In genomic region chr2:165994341-165994740, GRCm38 (mm10) we compare ENCODE assay signal across 9 mouse cellular contexts. TPM values are rescaled to one million over a fixed set of nuclear protein-coding genes. Genes with fewer than 3 reads are reported as not detected.
DNase-seq lines count a peak whose midpoint lies in the region; ATAC-seq and TF ChIP-seq lines count a peak whose summit lies in the region.
"Had no signal": no experiment of that assay in that cellular context is flagged by ENCODE, and none has a peak within 500 bp of the region (broad histone marks: within the 10 kb centered on the region; RNA-seq: fewer than 3 reads in every experiment).

No protein-coding gene starts in this region.

- no peak overlapping the region for H3K27ac ChIP-seq in kidney, postnatal 0 days
- H3K27ac ChIP-seq in MEL (ENCODE audit: control insufficient read depth, low read depth, low read length) = no peak overlapping the region
- no peak overlapping the region for H3K27ac ChIP-seq in embryonic facial prominence, embryonic 13.5 days
- H3K27ac ChIP-seq in midbrain, embryonic 15.5 days = no peak overlapping the region

- no peak overlapping the region for H3K9ac ChIP-seq in kidney, postnatal 0 days (ENCODE audit: low read depth, low read length)
- no peak overlapping the region for H3K9ac ChIP-seq in MEL (ENCODE audit: control insufficient read depth, low read depth, low read length, poor library complexity, severe bottlenecking)
- no peak overlapping the region for H3K9ac ChIP-seq in embryonic facial prominence, embryonic 13.5 days
- no peak overlapping the region for H3K9ac ChIP-seq in midbrain, embryonic 15.5 days

- TF ChIP-seq RAD21 in MEL (IDR thresholded peaks at IDR 0.05; ENCODE audit: low read depth, low read length) = peak; percentile 25

- H3K4me3 ChIP-seq in kidney, postnatal 0 days (replicated peaks; ENCODE audit: low read depth, low read length) = no peak overlapping the region
- no peak overlapping the region for H3K4me3 ChIP-seq in MEL (ENCODE audit: control insufficient read depth in 1 of 2, insufficient read depth in 1 of 2, low read depth in 2 of 2, low read length in 2 of 2)
- no peak overlapping the region for H3K4me3 ChIP-seq in embryonic facial prominence, embryonic 13.5 days
- H3K4me3 ChIP-seq in midbrain, embryonic 15.5 days = peak overlapping the region; percentile 99; the same call in 1 of the 2 replicates

- no peak for DNase-seq in kidney, postnatal 0 days (ENCODE audit: low spot score)
- DNase-seq in kidney, postnatal 25 days = no peak
- no peak for DNase-seq in MEL (ENCODE audit: low read depth, low spot score)
- DNase-seq in urinary bladder, adult 18-20 months (ENCODE audit: low spot score in 2 of 2) = no peak
- no peak for DNase-seq in spleen, postnatal 36 days (ENCODE audit: low spot score in 2 of 2)
- DNase-seq: cerebellum, adult 11-12 months; heart, postnatal 36 days had no signal

- 96% methylated on average over 4 of the region's 4 CpGs for WGBS in kidney, postnatal 0 days
- WGBS in embryonic facial prominence, embryonic 13.5 days = 90% methylated on average over 4 of the region's 4 CpGs
- 94% methylated on average over 4 of the region's 4 CpGs for whole genome bisulfite sequencing in midbrain, embryonic 15.5 days

- H3K79me2 ChIP-seq in MEL (ENCODE audit: control insufficient read depth, insufficient read depth, low read length, poor library complexity) = peaks cover 22% of the 10 kb centered on the region

- no peak for ATAC-seq in kidney, postnatal 0 days (replicated peaks; ENCODE audit: low FRiP score, low read depth)
- no peak for ATAC-seq in embryonic facial prominence, embryonic 13.5 days (ENCODE audit: insufficient number of reproducible peaks, insufficient read depth, low FRiP score, low TSS enrichment, low read depth)
- ATAC-seq in midbrain, embryonic 15.5 days (replicated peaks) = no peak

- TF ChIP-seq EP300 in MEL (IDR thresholded peaks at IDR 0.05; ENCODE audit: low read depth in 1 of 2, low read length in 2 of 2) = no peak

- peaks cover 9% of the 10 kb centered on the region; the same call in 1 of the 2 replicates for H3K4me1 ChIP-seq in kidney, postnatal 0 days (replicated peaks; ENCODE audit: insufficient read depth, low read length)
- peaks cover 5 to 12% of the 10 kb centered on the region in 2 experiments for H3K4me1 ChIP-seq in MEL (ENCODE audit: control insufficient read depth in 1 of 2, insufficient read depth in 2 of 2, low read length in 2 of 2)
- peaks cover 24% of the 10 kb centered on the region for H3K4me1 ChIP-seq in embryonic facial prominence, embryonic 13.5 days
- peaks cover 25% of the 10 kb centered on the region for H3K4me1 ChIP-seq in midbrain, embryonic 15.5 days

- peak overlapping the region; percentile 94; the same call in 1 of the 2 replicates for H3K4me2 ChIP-seq in kidney, postnatal 0 days (ENCODE audit: low read length)
- H3K4me2 ChIP-seq in embryonic facial prominence, embryonic 13.5 days = 0 out of 2 replicates have a peak overlapping the region, but pooled peaks have one; percentile 96
- no peak overlapping the region for H3K4me2 ChIP-seq in midbrain, embryonic 15.5 days

- TF ChIP-seq CTCF in kidney, postnatal 0 days (IDR thresholded peaks at IDR 0.05; ENCODE audit: low read depth) = 0 out of 2 replicates have a peak, but pooled peaks have one; percentile 33
- peak in 2 of 3 experiments; percentile 23 to 30; a peak in 3 of 6 replicates for TF ChIP-seq CTCF in MEL (IDR thresholded peaks at IDR 0.05 in 2 of 3, conservative IDR thresholded peaks at IDR 0.05 in 1 of 3; ENCODE audit: control insufficient read depth in 1 of 3, insufficient read depth in 1 of 3, low read depth in 2 of 3, low read length in 3 of 3, poor library complexity in 1 of 3, severe bottlenecking in 1 of 3)

- no peak for TF ChIP-seq POLR2A in MEL (IDR thresholded peaks at IDR 0.05; ENCODE audit: control insufficient read depth in 1 of 2, insufficient read depth in 1 of 2, low read depth in 1 of 2, low read length in 2 of 2, poor library complexity in 1 of 2)

- no peaks in the 10 kb centered on the region for H3K9me3 ChIP-seq in kidney, postnatal 0 days (replicated peaks; ENCODE audit: low read length)
- H3K9me3 ChIP-seq in MEL (replicated peaks; ENCODE audit: insufficient read depth, low read length) = no peaks in the 10 kb centered on the region
- no peaks in the 10 kb centered on the region for H3K9me3 ChIP-seq in embryonic facial prominence, embryonic 13.5 days
- H3K9me3 ChIP-seq in midbrain, embryonic 15.5 days = no peaks in the 10 kb centered on the region

- no peaks in the 10 kb centered on the region for H3K36me3 ChIP-seq in kidney, postnatal 0 days (ENCODE audit: insufficient read depth, low read length)
- H3K36me3 ChIP-seq in MEL (ENCODE audit: control insufficient read depth in 1 of 2, insufficient read depth in 2 of 2, low read length in 2 of 2) = peaks cover 0 to 13% of the 10 kb centered on the region in 2 experiments; a peak in 2 of 4 replicates
- H3K36me3 ChIP-seq in embryonic facial prominence, embryonic 13.5 days = no peaks in the 10 kb centered on the region
- no peaks in the 10 kb centered on the region for H3K36me3 ChIP-seq in midbrain, embryonic 15.5 days (replicated peaks)

- no peaks in the 10 kb centered on the region for H3K27me3 ChIP-seq in kidney, postnatal 0 days (ENCODE audit: insufficient read depth, low read length)
- no peaks in the 10 kb centered on the region for H3K27me3 ChIP-seq in MEL (ENCODE audit: control insufficient read depth in 1 of 2, insufficient read depth in 2 of 2, low read length in 2 of 2)
- H3K27me3 ChIP-seq in embryonic facial prominence, embryonic 13.5 days = no peaks in the 10 kb centered on the region
- H3K27me3 ChIP-seq in midbrain, embryonic 15.5 days (replicated peaks) = no peaks in the 10 kb centered on the region

TF ChIP-seq in MEL, 35 proteins besides CTCF, POLR2A, EP300 and RAD21:
- no peak for TF ChIP-seq RCOR1 (IDR thresholded peaks at IDR 0.05; ENCODE audit: low read depth, low read length)
- TF ChIP-seq SMC3 (IDR thresholded peaks at IDR 0.05; ENCODE audit: low read depth, low read length) = peak; percentile 20; the same call in 1 of the 2 replicates
TF ChIP-seq in MEL: peak in this region for 1.

RNA-seq across cellular contexts. Expression of gene Ncoa3, which starts 1.9 kb away (rescaled TPM):
- 14.6 and 15.9 TPM in 2 replicates for polyA plus RNA-seq in kidney, postnatal 0 days (2015; fragmentation: Nextera tagmentation; extraction: Ambion mirVana)
- total RNA-seq in MEL (2012; rRNA removed) = 5.7 and 6.7 TPM in 2 replicates
- 10 to 100 TPM; 10.3 to 19.8 TPM for polyA plus RNA-seq in MEL (2012; ENCODE audit: insufficient read depth in 1 of 2, insufficient read length in 2 of 2, low read depth in 1 of 2, low replicate concordance in 2 of 2, missing spikeins in 1 of 2)
- polyA plus RNA-seq in embryonic facial prominence, embryonic 13.5 days (2015; fragmentation: Nextera tagmentation; extraction: Ambion mirVana) = 14.4 and 14.7 TPM in 2 replicates
- polyA plus RNA-seq in midbrain, embryonic 15.5 days (2015; fragmentation: Nextera tagmentation; extraction: Ambion mirVana) = 16.6 and 16.7 TPM in 2 replicates
